Mouse (Mus musculus) C2C12 (cell line): ENCODE data around the gene Ndufc1.

Experiments used
- CEBPB ChIP-seq: IDR thresholded peaks from one replicate; pipeline ENCODE4 v1.6.1; 2011; ENCODE audit warnings: low read depth, mild to moderate bottlenecking, control low read depth, moderate library complexity
- CTCF ChIP-seq: IDR thresholded peaks from one replicate; pipeline ENCODE4 v1.5.1; 2011; ENCODE audit not compliant: control insufficient read depth, insufficient read depth, insufficient read length
- MAX ChIP-seq: IDR thresholded peaks from one replicate; pipeline ENCODE4 v1.6.1; 2011; ENCODE audit warnings: mild to moderate bottlenecking, control low read depth
- MYOD1 ChIP-seq: IDR thresholded peaks from one replicate; pipeline ENCODE4 v1.6.1; 2011; ENCODE audit warnings: low read depth; ENCODE audit not compliant: control insufficient read depth, insufficient read length
- MYOG ChIP-seq: IDR thresholded peaks from one replicate; pipeline ENCODE4 v1.6.1; 2011; ENCODE audit not compliant: control insufficient read depth, insufficient read length; ENCODE audit errors: extremely low read depth
- USF1 ChIP-seq: IDR thresholded peaks from one replicate; pipeline ENCODE4 v1.6.1; 2011; ENCODE audit warnings: low read depth, mild to moderate bottlenecking, control low read depth, moderate library complexity

DNA sequence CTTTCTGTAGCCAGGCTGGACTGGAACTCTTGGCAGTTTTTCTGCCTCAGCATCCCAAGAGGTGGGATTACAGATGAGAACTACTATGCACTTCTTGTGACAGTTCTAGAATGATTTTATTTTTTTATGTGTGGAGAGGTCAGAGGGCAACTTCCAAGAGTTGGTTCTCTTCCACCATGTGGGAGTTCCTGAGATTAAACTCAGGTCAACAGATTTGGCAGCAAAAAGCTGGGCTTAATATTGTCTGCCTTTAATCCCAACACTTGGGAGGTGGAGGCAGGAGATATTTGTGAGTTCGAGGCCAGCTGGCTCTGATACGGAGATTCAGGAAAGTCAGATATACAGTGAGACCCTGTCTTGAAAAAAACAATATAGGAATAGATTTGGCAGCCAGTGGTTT, 9.2 kb upstream of the Ndufc1 start:
- TF ChIP-seq CTCF, result no peak
- no peak for TF ChIP-seq MAX
- no peak for TF ChIP-seq MYOG
- TF ChIP-seq USF1, result no peak
- no peak for TF ChIP-seq CEBPB
- TF ChIP-seq MYOD1, result no peak
